Mouse (Mus musculus): ENCODE results near the gene Wfdc5. TPM values are rescaled to one million over a fixed set of nuclear protein-coding genes. Genes with fewer than 3 reads are reported as not detected.

The Wfdc5 gene
- total RNA-seq, 2 experiments from 2014 or later: not detected

GRCm38 (mm10) chr2:164177831-164178230 is 4.7 kb downstream of the Wfdc5 start:
- ATAC-seq (replicated peaks; ENCODE audit: low FRiP score, low TSS enrichment, poor library complexity, severe bottlenecking): no peak

GRCm38 (mm10) chr2:164175850-164176249 is 6.7 kb downstream of the Wfdc5 start:
- ATAC-seq (replicated peaks; ENCODE audit: low FRiP score, low TSS enrichment, poor library complexity, severe bottlenecking): no peak

- no peak for ATAC-seq (replicated peaks; ENCODE audit: low FRiP score, low TSS enrichment, poor library complexity, severe bottlenecking)
Observed at GRCm38 (mm10) chr2:164174649-164175395, 7.7 kb downstream of the Wfdc5 start.

GRCm38 (mm10) chr2:164173394-164173793 is 9.1 kb downstream of the Wfdc5 start:
- ATAC-seq (replicated peaks; ENCODE audit: low FRiP score, low TSS enrichment, poor library complexity, severe bottlenecking): peak; percentile 68

DNA sequence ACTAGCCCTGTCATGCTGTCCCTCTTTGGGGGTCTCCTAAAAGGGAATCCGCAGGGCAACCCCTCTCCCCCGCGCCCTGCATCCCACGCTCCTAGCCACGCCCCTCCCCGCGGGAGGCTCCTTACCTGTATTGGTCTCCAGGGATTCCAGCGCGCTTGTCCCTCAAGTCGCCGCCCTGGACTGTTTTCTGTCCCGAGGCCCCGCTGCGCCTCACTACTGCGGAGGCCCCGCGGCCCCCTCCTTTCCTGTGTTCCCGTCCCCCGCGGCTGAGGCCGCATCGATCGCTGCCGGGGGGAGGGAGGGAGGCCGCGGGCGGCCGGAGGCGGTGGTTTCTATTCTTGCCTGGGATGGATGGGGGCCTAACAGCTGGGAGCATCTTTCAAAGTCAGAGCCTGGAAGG is 11.6 kb downstream of the Wfdc5 start, which contains the start of gene Kcns1:
Gene Kcns1, minus strand, starts transcription at position 212 of the 400 bp plus-strand sequence.
- ATAC-seq (replicated peaks; ENCODE audit: low FRiP score, low TSS enrichment, poor library complexity, severe bottlenecking): no peak

GRCm38 (mm10) chr2:164170326-164170725 is 12.2 kb downstream of the Wfdc5 start:
- ATAC-seq (replicated peaks; ENCODE audit: low FRiP score, low TSS enrichment, poor library complexity, severe bottlenecking): no peak

- ATAC-seq (replicated peaks; ENCODE audit: low FRiP score, low TSS enrichment, poor library complexity, severe bottlenecking): peak; percentile 34; the same call in 1 of the 2 replicates
Observed at GRCm38 (mm10) chr2:164168571-164168946, 14.0 kb downstream of the Wfdc5 start.

DNA sequence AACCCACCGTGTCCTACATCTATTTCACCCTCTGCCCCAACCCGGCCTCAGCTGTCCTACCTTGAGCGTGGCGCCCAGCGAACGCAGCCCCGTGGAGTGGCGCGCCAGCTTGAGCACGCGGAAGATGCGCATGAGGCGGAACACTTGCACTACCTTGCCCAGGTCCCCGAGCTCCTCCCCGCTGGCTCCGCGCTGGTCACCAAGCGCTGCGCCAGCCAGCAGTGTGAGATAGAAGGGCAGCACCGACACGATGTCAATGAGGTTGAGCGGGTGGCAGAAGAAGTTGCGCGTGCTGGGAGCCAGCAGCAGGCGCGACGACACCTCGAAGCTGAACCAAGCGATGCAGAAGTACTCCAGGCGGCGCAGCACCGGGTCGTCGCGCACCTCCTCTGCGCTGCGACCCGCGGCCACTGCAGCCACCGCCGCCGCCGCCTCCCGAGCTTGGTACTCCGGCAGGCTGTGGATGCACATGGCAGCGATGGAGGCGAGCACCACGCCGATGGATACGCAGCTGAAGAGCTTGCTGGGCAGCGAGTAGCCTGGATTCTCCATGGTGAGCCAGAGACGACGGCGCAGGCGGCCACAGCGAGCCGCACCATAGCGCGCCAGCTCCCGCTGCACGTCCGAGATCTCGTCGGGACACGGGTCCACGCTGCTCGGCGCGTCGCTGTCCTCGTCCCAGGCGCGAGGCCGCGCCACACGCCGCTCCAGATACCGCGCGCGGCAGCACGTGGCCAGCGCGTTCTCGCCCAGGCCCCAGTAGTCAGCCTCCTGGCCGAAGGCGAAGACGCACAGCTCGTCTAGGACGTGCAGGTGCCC is 14.6 kb downstream of the Wfdc5 start:
- ATAC-seq (replicated peaks; ENCODE audit: low FRiP score, low TSS enrichment, poor library complexity, severe bottlenecking): 0 out of 2 replicates have a peak, but pooled peaks have one; percentile 16

- no peak for ATAC-seq (replicated peaks; ENCODE audit: low FRiP score, low TSS enrichment, poor library complexity, severe bottlenecking)
Observed at GRCm38 (mm10) chr2:164164941-164165340, 17.6 kb downstream of the Wfdc5 start.

DNA sequence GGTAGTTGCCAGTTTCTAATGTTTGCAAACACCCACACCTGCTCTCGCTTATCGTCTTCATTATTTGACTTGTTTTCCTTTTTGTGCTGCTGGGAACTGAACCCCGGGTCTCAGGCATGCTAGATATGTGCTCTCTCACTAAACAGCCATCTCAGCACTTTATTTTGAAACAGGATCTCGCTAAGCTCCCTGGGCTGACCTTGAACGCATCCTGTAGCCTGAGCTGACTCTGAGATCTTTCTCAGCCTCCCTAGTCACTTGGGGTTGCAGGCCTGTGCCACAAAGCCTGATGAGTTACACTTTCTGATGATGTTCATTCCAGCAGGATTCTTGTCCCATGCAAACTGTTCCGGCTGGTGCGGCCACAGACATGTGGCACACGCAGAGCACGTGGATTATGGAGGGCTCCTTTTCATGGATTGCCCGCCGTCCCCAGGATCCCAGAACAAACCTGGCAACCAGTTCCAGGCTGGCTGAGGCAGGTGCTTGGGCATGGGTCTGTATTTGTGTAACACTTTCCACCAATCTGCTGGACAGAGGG is 21.0 kb downstream of the Wfdc5 start:
- ATAC-seq (replicated peaks; ENCODE audit: low FRiP score, low TSS enrichment, poor library complexity, severe bottlenecking): no peak

DNA sequence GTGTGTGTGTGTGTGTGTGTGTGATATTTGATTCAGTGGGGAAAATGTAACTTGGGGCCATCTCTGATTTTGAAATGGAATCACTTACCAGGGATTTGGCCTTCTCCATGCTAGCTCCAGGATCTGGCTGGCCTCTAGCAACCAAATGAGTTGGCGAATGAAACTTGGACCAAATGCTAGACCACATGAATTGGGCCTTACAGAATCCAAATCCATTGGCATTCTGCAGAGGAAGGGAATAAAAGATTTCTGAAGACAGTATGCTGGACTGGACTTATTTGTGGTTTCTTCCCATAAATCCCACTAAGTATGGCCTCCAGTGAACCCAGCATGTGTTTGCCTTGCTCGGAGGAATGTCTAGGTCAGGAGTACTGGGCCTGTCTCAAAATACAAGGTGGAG is 23.7 kb downstream of the Wfdc5 start:
- ATAC-seq (replicated peaks; ENCODE audit: low FRiP score, low TSS enrichment, poor library complexity, severe bottlenecking): no peak

DNA sequence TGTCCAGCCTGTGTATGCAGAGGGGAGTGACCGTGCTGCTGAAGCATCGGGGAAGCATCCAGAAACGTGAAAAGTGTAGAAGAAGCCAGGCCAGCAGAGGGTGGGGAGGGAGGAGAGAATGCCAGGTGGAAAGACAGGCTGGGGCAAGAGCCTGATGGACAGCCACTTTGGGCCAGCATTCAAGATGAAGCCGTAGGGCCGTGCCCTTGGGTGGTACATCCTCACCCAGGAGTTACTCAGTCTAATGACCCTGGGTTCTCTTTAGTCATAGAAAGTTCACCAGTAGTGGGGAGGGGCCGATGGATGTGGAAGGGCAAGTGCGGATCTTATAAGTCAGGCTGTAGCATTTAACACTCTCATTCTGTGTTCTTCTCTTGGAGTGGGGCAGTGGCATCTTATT is 26.4 kb downstream of the Wfdc5 start:
- ATAC-seq (replicated peaks; ENCODE audit: low FRiP score, low TSS enrichment, poor library complexity, severe bottlenecking): no peak

GRCm38 (mm10) chr2:164154007-164154406 is 28.5 kb downstream of the Wfdc5 start:
- no peak for ATAC-seq (replicated peaks; ENCODE audit: low FRiP score, low TSS enrichment, poor library complexity, severe bottlenecking)

DNA sequence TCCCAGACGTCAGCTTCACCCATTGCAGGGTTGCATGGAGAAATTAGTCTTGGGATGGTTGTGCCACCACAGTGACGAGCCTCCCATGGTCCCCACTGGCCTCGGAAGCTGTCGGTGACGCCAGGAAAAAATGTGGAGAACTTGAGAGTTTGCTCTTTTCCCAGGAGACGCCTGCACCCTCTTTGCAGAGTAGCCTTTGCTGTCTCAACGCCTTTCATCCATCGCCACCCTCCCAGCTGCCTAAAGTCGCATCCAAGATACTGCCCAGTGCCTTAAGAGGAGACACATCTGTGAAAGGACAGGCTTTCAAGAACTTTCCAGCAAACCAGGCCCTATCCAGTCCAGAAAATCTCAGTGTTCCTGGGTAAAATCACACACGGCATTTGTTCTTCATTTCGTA is 30.2 kb downstream of the Wfdc5 start:
- no peak for ATAC-seq (replicated peaks; ENCODE audit: low FRiP score, low TSS enrichment, poor library complexity, severe bottlenecking)

- ATAC-seq (replicated peaks; ENCODE audit: low FRiP score, low TSS enrichment, poor library complexity, severe bottlenecking): no peak
Observed at GRCm38 (mm10) chr2:164150086-164150760, 32.3 kb downstream of the Wfdc5 start.

- no peak for ATAC-seq (replicated peaks; ENCODE audit: low FRiP score, low TSS enrichment, poor library complexity, severe bottlenecking)
Observed at GRCm38 (mm10) chr2:164146556-164146955, 36.0 kb downstream of the Wfdc5 start.

GRCm38 (mm10) chr2:164144541-164144940 is 38.0 kb downstream of the Wfdc5 start:
- no peak for ATAC-seq (replicated peaks; ENCODE audit: low FRiP score, low TSS enrichment, poor library complexity, severe bottlenecking)

GRCm38 (mm10) chr2:164144025-164144424 is 38.5 kb downstream of the Wfdc5 start:
- ATAC-seq (replicated peaks; ENCODE audit: low FRiP score, low TSS enrichment, poor library complexity, severe bottlenecking): no peak

DNA sequence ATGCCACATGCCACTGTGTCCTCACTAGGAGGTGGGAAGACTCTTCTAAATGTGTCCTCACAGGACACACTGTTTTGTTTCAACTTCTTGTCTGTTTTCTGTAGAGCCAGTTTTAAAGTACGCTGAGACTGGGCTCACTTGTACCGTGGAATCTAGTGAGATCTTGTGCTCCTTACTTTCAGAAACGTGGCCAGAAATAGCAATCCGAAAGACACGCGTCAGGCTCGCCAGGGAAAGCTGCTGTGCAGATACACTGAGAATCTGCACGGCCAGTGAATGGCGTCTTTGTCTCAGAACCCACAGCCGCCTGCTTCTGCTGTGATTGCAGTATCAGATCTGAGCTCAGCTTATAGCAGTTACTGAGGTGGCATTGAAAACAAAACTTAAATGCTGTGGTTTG is 40.5 kb downstream of the Wfdc5 start:
- ATAC-seq (replicated peaks; ENCODE audit: low FRiP score, low TSS enrichment, poor library complexity, severe bottlenecking): peak; percentile 38; the same call in 1 of the 2 replicates

DNA sequence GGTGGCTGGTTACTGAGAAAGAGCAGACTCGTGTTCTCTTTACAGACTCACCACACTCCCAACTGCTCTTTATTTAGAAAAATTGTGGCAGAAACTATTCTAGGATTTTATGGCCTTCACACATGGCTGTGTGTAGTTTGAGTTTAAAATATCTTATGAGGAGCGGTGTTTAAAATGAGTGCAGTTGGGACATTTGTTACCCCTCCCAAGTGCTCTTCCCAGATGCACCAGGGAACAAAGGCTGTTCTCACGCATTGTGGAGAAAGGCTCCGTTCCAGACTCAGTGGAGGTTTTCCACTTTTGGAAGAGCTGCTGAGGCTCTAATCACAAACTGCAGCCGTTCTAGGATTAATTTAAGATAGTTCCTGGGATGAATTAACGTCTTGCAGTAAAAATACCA is 44.8 kb downstream of the Wfdc5 start:
- ATAC-seq (replicated peaks; ENCODE audit: low FRiP score, low TSS enrichment, poor library complexity, severe bottlenecking): no peak
